Mouse (Mus musculus) bone marrow, adult 2 months (tissue): ENCODE measurements around the gene Smurf2.

Experiments
- CTCF ChIP-seq: fragments of 200-500 bp; IDR thresholded peaks from 2 replicates; pipeline ENCODE4 v1.5.1; 2011; ENCODE audit warnings: low read length, control low read depth; ENCODE audit not compliant: control insufficient read depth, insufficient read depth
- POLR2A ChIP-seq: fragments of 200-500 bp; IDR thresholded peaks from 2 replicates; pipeline ENCODE4 v1.6.1; 2011; ENCODE audit warnings: low read depth, mild to moderate bottlenecking, control low read depth, low read length, borderline replicate concordance; ENCODE audit not compliant: control insufficient read depth

GRCm38 (mm10) chr11:106824403-106824802, 96.1 kb downstream of the Smurf2 start:
- TF ChIP-seq CTCF (no peak), POLR2A (no peak)
